Mouse (Mus musculus) embryonic facial prominence, embryonic 12.5 days (tissue): Measurements from ENCODE around the gene Cyp4a32. TPM values are rescaled to one million over a fixed set of nuclear protein-coding genes. Genes with fewer than 3 reads are reported as not detected.
A peak's percentile ranks its signal among the peaks of the same experiment; 100 is the strongest.
"Not testable (repeated sequence)": the region's sequence is repeated elsewhere in the genome, so short reads cannot be mapped to it uniquely, and the experiment has no call there.

Experiments used
- ATAC-seq: fragments of 200-750 bp; cut with Nextera tagmentation; 2 replicates; pipeline ENCODE4 v1.8.0; 2017; ENCODE audit not compliant: insufficient number of reproducible peaks, insufficient read depth, low FRiP score, low TSS enrichment
- H3K27ac ChIP-seq: fragments of 300-500 bp; sonication (generic); 2 replicates; pipeline ENCODE4 v1.5.1; 2016; ENCODE audit warnings: mild to moderate bottlenecking
- H3K27me3 ChIP-seq: fragments of 300-500 bp; sonication (generic); 2 replicates; pipeline ENCODE4 v1.6.1; 2016; ENCODE audit warnings: mild to moderate bottlenecking, moderate library complexity
- H3K36me3 ChIP-seq: fragments of 300-500 bp; sonication (generic); 2 replicates; pipeline ENCODE4 v1.6.1; 2016; ENCODE audit warnings: mild to moderate bottlenecking
- H3K4me1 ChIP-seq: fragments of 300-500 bp; sonication (generic); 2 replicates; pipeline ENCODE4 v1.6.1; 2016
- H3K4me2 ChIP-seq: fragments of 300-500 bp; sonication (generic); replicated peaks from 2 replicates; pipeline ENCODE4 v1.6.1; 2016; ENCODE audit warnings: mild to moderate bottlenecking, moderate library complexity
- H3K4me3 ChIP-seq: fragments of 300-500 bp; sonication (generic); 2 replicates; pipeline ENCODE4 v1.5.1; 2016; ENCODE audit warnings: mild to moderate bottlenecking
- H3K9ac ChIP-seq: fragments of 300-500 bp; sonication (generic); 2 replicates; pipeline ENCODE4 v1.6.1; 2016; ENCODE audit warnings: mild to moderate bottlenecking, moderate library complexity
- H3K9me3 ChIP-seq: fragments of 300-500 bp; sonication (generic); 2 replicates; pipeline ENCODE4 v1.6.1; 2016; ENCODE audit warnings: mild to moderate bottlenecking, moderate library complexity
- WGBS: fragments of 180-500 bp; shearing (Covaris S2); methylation state at CpG from one replicate; pipeline ENCODE4 v1.1.7; 2016; 5-methylcytosine and 5-hydroxymethylcytosine counted together
- polyA plus RNA-seq: library from polyadenylated mRNA; unstranded; fragments of >200 nt; fragmentation: Nextera tagmentation; extraction: Ambion mirVana; gene quantifications from 2 replicates; pipeline ENCODE4 v1.2.1, GENCODE M21; 2016

Gene Cyp4a32
- polyA plus RNA-seq, 1 experiment from 2014 or later: not detected

GRCm38 (mm10) chr4:115614005-115614404 is 13.2 kb downstream of the Cyp4a32 start:
- Histone ChIP-seq H3K9me3 (no peaks in the 10 kb centered on the region), H3K9ac (no peak overlapping the region), H3K4me3 (no peak overlapping the region), H3K27ac (no peak overlapping the region), H3K4me1 (no peaks in the 10 kb centered on the region), H3K27me3 (no peaks in the 10 kb centered on the region), H3K36me3 (no peaks in the 10 kb centered on the region), H3K4me2 (no peak overlapping the region)
- ATAC-seq: no peak

GRCm38 (mm10) chr4:115625560-115625959 is 24.8 kb downstream of the Cyp4a32 start:
- not testable (repeated sequence) for H3K9me3 ChIP-seq, H3K27ac ChIP-seq, H3K4me1 ChIP-seq, ATAC-seq, H3K4me3 ChIP-seq, H3K27me3 ChIP-seq, H3K36me3 ChIP-seq, H3K9ac ChIP-seq, H3K4me2 ChIP-seq
- 92% methylated on average over 3 of the region's 3 CpGs for WGBS

DNA sequence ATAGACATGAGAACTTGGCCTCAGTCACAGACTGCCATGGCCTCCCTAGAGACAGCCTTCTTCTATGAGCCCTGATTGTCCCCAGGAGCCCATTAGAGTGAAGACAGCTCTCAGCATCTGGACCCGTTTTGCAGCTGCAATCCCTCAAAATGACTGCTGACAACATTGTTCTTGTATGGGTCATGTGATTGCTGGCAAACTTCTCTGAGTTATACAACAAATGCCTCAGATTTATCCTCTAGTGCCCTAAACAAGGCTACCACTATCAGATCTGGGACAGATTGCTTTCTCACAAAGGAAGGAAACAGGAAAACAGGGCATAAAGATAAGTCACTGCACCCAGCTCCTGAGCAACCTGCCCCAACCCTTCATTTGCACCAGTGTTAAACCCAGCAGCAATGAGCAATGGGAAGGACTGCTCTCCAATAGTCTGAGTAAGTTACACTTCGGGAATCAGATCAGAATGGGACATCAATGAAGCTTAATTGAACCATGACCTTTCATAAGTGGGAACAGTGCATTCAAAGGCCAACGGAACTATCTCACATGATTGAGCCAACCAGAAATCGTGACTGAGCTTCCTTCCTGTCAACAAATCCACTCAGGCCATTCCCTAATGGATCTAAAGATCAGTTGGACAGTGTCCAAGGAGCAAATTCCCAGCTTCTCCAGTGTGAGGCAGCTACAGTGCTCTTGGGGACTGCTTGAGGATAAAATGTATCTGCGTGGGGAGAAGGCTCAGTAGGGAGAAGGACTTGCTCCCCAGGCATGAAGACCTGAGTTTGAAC is 42.4 kb downstream of the Cyp4a32 start:
- H3K9me3 ChIP-seq: no peaks in the 10 kb centered on the region
- no peak overlapping the region for H3K9ac ChIP-seq
- no peak overlapping the region for H3K27ac ChIP-seq
- 64% methylated on average over 5 of the region's 5 CpGs for WGBS
- no peak overlapping the region for H3K4me2 ChIP-seq
- H3K4me1 ChIP-seq: no peaks in the 10 kb centered on the region
- no peaks in the 10 kb centered on the region for H3K36me3 ChIP-seq
- no peak for ATAC-seq
- H3K4me3 ChIP-seq: no peak overlapping the region
- no peaks in the 10 kb centered on the region for H3K27me3 ChIP-seq

- H3K9ac ChIP-seq: no peak overlapping the region
- no peaks in the 10 kb centered on the region for H3K4me1 ChIP-seq
- no peak overlapping the region for H3K4me3 ChIP-seq
- no peak overlapping the region for H3K27ac ChIP-seq
- no peaks in the 10 kb centered on the region for H3K36me3 ChIP-seq
- no peaks in the 10 kb centered on the region for H3K27me3 ChIP-seq
- no peak for ATAC-seq
- no peak overlapping the region for H3K4me2 ChIP-seq
- H3K9me3 ChIP-seq: no peaks in the 10 kb centered on the region
Observed at GRCm38 (mm10) chr4:115645371-115645770, 44.6 kb downstream of the Cyp4a32 start.

- no peaks in the 10 kb centered on the region for H3K9me3 ChIP-seq
- ATAC-seq: no peak
Observed at GRCm38 (mm10) chr4:115647580-115647979, 46.8 kb downstream of the Cyp4a32 start, which contains the start of gene Cyp4b1. Cyp4b1 (minus strand) TSS chr4:115647723.

DNA sequence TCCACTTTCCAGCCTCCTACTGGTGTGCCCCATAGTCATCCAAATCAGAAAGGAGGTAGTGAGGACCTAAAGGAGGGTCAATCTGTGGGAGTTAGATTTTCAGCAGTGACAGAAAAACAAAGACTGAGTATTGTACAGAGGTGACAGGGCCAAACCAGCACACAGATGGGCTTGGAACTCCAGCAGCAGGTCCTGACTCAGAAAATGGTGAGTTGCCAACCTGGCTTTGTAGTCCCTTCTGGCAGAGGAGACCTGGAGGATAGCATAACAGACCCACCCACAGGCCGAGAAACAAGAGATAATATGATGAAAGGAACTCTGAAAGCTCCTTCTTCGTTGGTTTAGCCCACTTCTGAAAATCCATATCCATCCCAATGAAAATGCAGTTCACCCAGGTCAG is 48.0 kb downstream of the Cyp4a32 start:
- H3K27me3 ChIP-seq: no peaks in the 10 kb centered on the region
- H3K27ac ChIP-seq: no peak overlapping the region
- no peak for ATAC-seq
- no peak overlapping the region for H3K4me2 ChIP-seq
- H3K9me3 ChIP-seq: no peaks in the 10 kb centered on the region
- no peaks in the 10 kb centered on the region for H3K4me1 ChIP-seq
- no peak overlapping the region for H3K9ac ChIP-seq
- WGBS: 70% methylated on average over 2 of the region's 2 CpGs
- H3K36me3 ChIP-seq: no peaks in the 10 kb centered on the region
- no peak overlapping the region for H3K4me3 ChIP-seq

More at GRCm38 (mm10) chr4:115647580-115647979, 46.8 kb downstream of the Cyp4a32 start, which contains the start of gene Cyp4b1:
- no peak within 1 kb of the TSS for H3K27ac ChIP-seq
- no peak within 1 kb of the TSS for H3K9ac ChIP-seq
- WGBS: 83% methylated on average over 9 of the region's 9 CpGs
- H3K27me3 ChIP-seq: no peaks in the 10 kb centered on the region
- H3K4me2 ChIP-seq: no peak within 1 kb of the TSS
- no peaks in the 10 kb centered on the region for H3K4me1 ChIP-seq
- no peaks in the 10 kb centered on the region for H3K36me3 ChIP-seq
- H3K4me3 ChIP-seq: no peak within 1 kb of the TSS

- H3K36me3 ChIP-seq: no peaks in the 10 kb centered on the region
- H3K9ac ChIP-seq: no peak overlapping the region
- no peaks in the 10 kb centered on the region for H3K4me1 ChIP-seq
- H3K4me3 ChIP-seq: no peak overlapping the region
- ATAC-seq: no peak
- no peak overlapping the region for H3K27ac ChIP-seq
- no peaks in the 10 kb centered on the region for H3K9me3 ChIP-seq
- no peak overlapping the region for H3K4me2 ChIP-seq
- no peaks in the 10 kb centered on the region for H3K27me3 ChIP-seq
Observed at GRCm38 (mm10) chr4:115649344-115649743, 48.6 kb downstream of the Cyp4a32 start.

GRCm38 (mm10) chr4:115650866-115651265 is 50.1 kb downstream of the Cyp4a32 start:
- Histone ChIP-seq H3K4me1 (no peaks in the 10 kb centered on the region), H3K36me3 (no peaks in the 10 kb centered on the region), H3K9ac (no peak overlapping the region), H3K9me3 (no peaks in the 10 kb centered on the region), H3K4me3 (no peak overlapping the region), H3K27me3 (no peaks in the 10 kb centered on the region), H3K27ac (no peak overlapping the region), H3K4me2 (no peak overlapping the region)
- WGBS: 84% methylated on average over 5 of the region's 5 CpGs
- no peak for ATAC-seq

DNA sequence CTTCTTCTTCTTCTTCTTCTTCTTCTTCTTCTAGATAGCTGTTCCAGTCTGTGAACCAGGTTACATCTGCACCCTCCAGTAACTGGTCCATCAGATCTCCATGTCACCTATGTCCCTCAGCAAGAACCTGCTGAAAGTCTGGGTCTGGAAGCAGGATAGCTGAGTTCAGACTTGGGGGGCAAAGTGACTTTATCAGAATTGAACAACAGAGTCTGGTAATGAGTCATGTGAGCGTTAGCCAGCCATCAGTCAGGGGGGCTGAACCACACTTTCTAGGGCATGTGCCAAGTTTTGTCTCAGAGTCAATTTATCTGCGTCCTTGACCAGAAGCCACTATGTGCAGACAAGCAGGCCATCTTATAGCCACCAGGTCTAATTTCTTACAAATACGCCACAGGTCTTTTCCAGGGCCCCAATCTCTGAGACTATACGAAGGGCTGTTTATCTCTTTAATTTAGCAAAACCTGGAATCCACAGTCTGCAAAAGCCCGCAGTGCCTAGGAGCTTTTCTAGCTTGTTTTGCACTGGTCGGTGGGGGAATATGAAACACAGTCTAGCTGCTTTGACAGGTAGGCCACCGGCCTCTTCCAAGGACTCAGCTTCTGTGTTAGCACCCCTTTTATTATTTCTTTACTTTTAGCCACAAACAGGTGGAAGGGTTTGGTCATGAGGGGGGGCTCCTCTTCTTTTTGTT is 55.2 kb downstream of the Cyp4a32 start:
- not testable (repeated sequence) for H3K4me2 ChIP-seq, H3K9me3 ChIP-seq, H3K27ac ChIP-seq, H3K4me1 ChIP-seq, H3K9ac ChIP-seq, H3K36me3 ChIP-seq, ATAC-seq, H3K27me3 ChIP-seq, H3K4me3 ChIP-seq
- WGBS: 81% methylated on average over 7 of the region's 7 CpGs

DNA sequence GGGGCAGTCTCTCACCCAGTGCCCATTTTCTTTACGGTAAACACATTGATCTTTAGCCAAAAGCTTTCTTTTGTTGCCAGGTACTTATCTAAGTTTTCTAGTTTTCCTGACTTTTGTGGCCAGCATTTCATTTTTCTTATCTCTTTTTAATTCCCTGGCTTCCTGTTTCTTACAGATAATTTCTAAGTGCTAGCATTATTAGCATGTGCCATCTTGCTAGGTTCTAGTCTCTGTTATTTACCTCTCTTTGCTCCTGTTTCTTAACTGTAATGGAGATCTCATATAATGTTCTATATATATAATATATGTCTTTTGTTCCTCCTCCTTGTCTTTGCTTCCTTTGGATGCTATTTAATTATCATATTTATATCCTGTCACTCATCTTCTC is 55.8 kb downstream of the Cyp4a32 start:
- H3K9ac ChIP-seq, H3K36me3 ChIP-seq, ATAC-seq, H3K4me2 ChIP-seq, H3K9me3 ChIP-seq, H3K27me3 ChIP-seq, H3K4me3 ChIP-seq, H3K27ac ChIP-seq, H3K4me1 ChIP-seq: not testable (repeated sequence)
- WGBS: 86% methylated on average over 1 of the region's 1 CpGs

- peak overlapping the region; percentile 76 for H3K4me2 ChIP-seq
- no peak overlapping the region for H3K27ac ChIP-seq
- no peaks in the 10 kb centered on the region for H3K36me3 ChIP-seq
- peak; percentile 35; the same call in 1 of the 2 replicates for ATAC-seq
- H3K4me3 ChIP-seq: peak overlapping the region; percentile 41
- no peaks in the 10 kb centered on the region for H3K9me3 ChIP-seq
- 3% methylated on average over 34 of the region's 34 CpGs for WGBS
- peak overlapping the region; percentile 52; the same call in 1 of the 2 replicates for H3K9ac ChIP-seq
- H3K27me3 ChIP-seq: 0 out of 2 replicates have a peak, but pooled peaks cover 4% of the 10 kb centered on the region
- 0 out of 2 replicates have a peak, but pooled peaks cover 4% of the 10 kb centered on the region for H3K4me1 ChIP-seq
Observed at GRCm38 (mm10) chr4:115657104-115657866, 56.5 kb downstream of the Cyp4a32 start.
